Comparison of ENCODE assay signal across 8 mouse cellular contexts in genomic region chr3:122461932-122462871, GRCm38 (mm10).
DNase-seq lines count a peak whose midpoint lies in the region; ATAC-seq and TF ChIP-seq lines count a peak whose summit lies in the region.

No protein-coding gene starts in this region.

- peak overlapping the region; percentile 21 for H3K4me3 ChIP-seq in gastrocnemius, adult 2 months
- no peak overlapping the region for H3K4me3 ChIP-seq in forebrain, embryonic 12.5 days (replicated peaks)

- H3K27ac ChIP-seq in gastrocnemius, adult 2 months = peak overlapping the region; percentile 2; the same call in 1 of the 2 replicates
- peak overlapping the region; percentile 82 for H3K27ac ChIP-seq in forebrain, embryonic 12.5 days

- WGBS in forebrain, embryonic 12.5 days = 20% methylated on average over 18 of the region's 18 CpGs

- H3K4me1 ChIP-seq in forebrain, embryonic 12.5 days = peaks cover 53% of the 10 kb centered on the region

- H3K9me3 ChIP-seq in forebrain, embryonic 12.5 days = no peaks in the 10 kb centered on the region

- H3K4me2 ChIP-seq in forebrain, embryonic 12.5 days = peak overlapping the region; percentile 42

- TF ChIP-seq CTCF in gastrocnemius, adult 2 months (IDR thresholded peaks at IDR 0.05) = peak; percentile 5; the same call in 1 of the 2 replicates

- no peaks in the 10 kb centered on the region for H3K36me3 ChIP-seq in forebrain, embryonic 12.5 days (replicated peaks)

- intact Hi-C loops in gastrocnemius, adult 2 months (cut with DNase I) = loop anchor here (5.0 kb wide), 1 partner anchor 40 kb away; no protein-coding TSS in a partner anchor

- peak overlapping the region; percentile 18; the same call in 1 of the 2 replicates for H3K9ac ChIP-seq in forebrain, embryonic 12.5 days

- ATAC-seq in forebrain, embryonic 12.5 days (ENCODE audit: low FRiP score) = peak; percentile 40
- ATAC-seq in erythroblast, adult 5-6 weeks (replicated peaks; ENCODE audit: low FRiP score, poor library complexity, severe bottlenecking) = no peak

- DNase-seq in gastrocnemius, adult 2 months = peak; percentile 67
- no peak for DNase-seq in gastrocnemius, postnatal 25 days
- DNase-seq in adrenal gland, postnatal 10 days = peak; percentile 67
- peak; percentile 82 for DNase-seq in kidney, adult 11 months
- peak; percentile 40 for DNase-seq in mesoderm, embryonic 11.5 days (ENCODE audit: low read depth, low spot score)
- DNase-seq in right cerebral cortex, postnatal 36 days (ENCODE audit: low spot score in 2 of 2) = no peak

- no peaks in the 10 kb centered on the region for H3K27me3 ChIP-seq in forebrain, embryonic 12.5 days

Comparison
In these comparisons a context has a peak if more than half of its experiments do, and no peak if none do; other contexts are left out.
1. DNase-seq: peak in gastrocnemius, adult 2 months (single experiment), adrenal gland, postnatal 10 days (single experiment), kidney, adult 11 months (single experiment) and mesoderm, embryonic 11.5 days (single experiment); none in gastrocnemius, postnatal 25 days (single experiment) and right cerebral cortex, postnatal 36 days (0 of 2).